Mouse (Mus musculus): Measurements from ENCODE around the gene Fosb. TPM values are rescaled to one million over a fixed set of nuclear protein-coding genes. Genes with fewer than 3 reads are reported as not detected.

The Fosb gene
- polyA plus RNA-seq, 1 experiment = 1.9 TPM

DNA sequence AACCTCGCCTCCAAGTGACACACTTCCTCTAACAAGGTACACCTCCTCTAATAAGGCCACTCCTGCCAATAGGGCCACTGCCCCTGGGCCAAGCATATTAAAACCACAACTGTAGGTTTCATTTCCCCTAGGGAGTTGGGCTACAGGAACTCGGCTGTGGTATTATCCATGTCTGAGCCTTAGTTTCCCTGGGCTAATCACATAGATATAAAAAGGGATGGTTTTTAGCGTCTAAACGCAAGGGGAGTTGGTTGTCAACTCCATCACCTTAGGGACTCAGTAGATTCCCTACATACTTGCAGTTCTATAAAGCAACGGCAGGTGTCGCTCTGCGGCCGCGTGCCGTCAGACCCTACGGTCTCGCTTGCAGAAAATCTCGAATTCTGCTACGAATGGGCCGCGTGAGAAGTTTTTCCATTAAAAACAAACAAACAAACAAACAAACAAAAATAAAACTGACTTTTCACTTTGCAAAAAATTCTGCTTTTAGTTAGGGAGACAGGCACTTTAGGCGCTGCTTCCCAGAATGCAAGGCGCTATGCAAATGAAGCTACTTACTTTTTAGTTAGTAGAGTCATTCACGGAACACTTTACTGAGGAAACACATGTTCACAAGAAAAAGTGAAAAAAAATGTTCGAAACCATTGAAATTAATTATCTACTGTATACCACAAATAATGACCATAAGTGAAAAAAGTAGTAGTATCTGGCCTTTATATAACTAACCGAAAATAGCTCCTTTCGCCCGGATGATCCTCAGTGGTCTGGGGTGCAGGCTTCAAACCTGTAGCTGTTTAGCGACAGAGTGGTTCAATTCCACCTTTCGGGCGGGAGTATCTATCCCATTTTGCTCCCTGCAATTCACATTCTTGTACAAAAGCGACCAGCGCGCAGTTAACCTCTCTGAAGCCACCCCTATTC is 9.1 kb downstream of the Fosb start:
- WGBS = under 1% methylated on average over 29 of the region's 29 CpGs

DNA sequence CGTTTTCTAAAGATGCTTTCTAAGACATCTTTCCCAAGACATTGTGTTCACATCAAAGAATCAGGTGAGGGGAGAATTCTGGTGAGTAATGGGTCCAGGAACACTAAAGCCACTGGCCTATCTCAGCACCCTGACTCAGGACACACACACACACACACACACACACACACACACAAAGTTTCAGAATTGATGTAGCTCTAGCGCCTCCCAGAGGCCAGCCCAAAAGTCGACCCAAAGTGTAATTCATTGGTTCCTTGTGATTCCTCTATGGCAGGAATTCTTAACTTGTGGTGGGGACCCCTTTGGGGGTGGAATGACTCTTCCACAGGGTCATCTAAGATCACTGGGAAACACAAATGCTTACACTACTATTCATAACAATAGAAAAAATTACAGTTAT is 10.7 kb downstream of the Fosb start:
- Histone ChIP-seq H3K27ac (ENCODE audit: control insufficient read depth, insufficient read depth, low read length) (no peak overlapping the region), H3K4me3 (ENCODE audit: control insufficient read depth, insufficient read depth, low read length) (no peak overlapping the region), H3K27me3 (ENCODE audit: control insufficient read depth, insufficient read depth, low read length) (peaks cover 11% of the 10 kb centered on the region), H3K36me3 (ENCODE audit: control insufficient read depth, insufficient read depth, low read length) (no peaks in the 10 kb centered on the region), H3K4me1 (replicated peaks; ENCODE audit: control insufficient read depth, insufficient read depth, low read length) (peaks cover 9% of the 10 kb centered on the region)
- 22% methylated on average over 3 of the region's 3 CpGs for WGBS
- no peak for DNase-seq
- TF ChIP-seq CTCF (IDR thresholded peaks at IDR 0.05; ENCODE audit: borderline replicate concordance, control insufficient read depth, extremely low read depth, insufficient read depth, low read length, poor library complexity) (no peak), POLR2A (IDR thresholded peaks at IDR 0.05; ENCODE audit: control insufficient read depth, extremely low read depth, insufficient read depth, low read length, poor library complexity) (no peak)

More for the DNA sequence above, 9.1 kb downstream of the Fosb start:
- Histone ChIP-seq H3K36me3 (ENCODE audit: control insufficient read depth, insufficient read depth, low read length) (no peaks in the 10 kb centered on the region), H3K4me1 (replicated peaks; ENCODE audit: control insufficient read depth, insufficient read depth, low read length) (peaks cover 12% of the 10 kb centered on the region), H3K27me3 (ENCODE audit: control insufficient read depth, insufficient read depth, low read length) (peaks cover 21% of the 10 kb centered on the region), H3K4me3 (ENCODE audit: control insufficient read depth, insufficient read depth, low read length) (peak overlapping the region; percentile 36), H3K27ac (ENCODE audit: control insufficient read depth, insufficient read depth, low read length) (no peak overlapping the region)
- TF ChIP-seq CTCF (IDR thresholded peaks at IDR 0.05; ENCODE audit: borderline replicate concordance, control insufficient read depth, extremely low read depth, insufficient read depth, low read length, poor library complexity) = peak; percentile 91; the same call in 1 of the 2 replicates
- TF ChIP-seq POLR2A (IDR thresholded peaks at IDR 0.05; ENCODE audit: control insufficient read depth, extremely low read depth, insufficient read depth, low read length, poor library complexity) = no peak
- DNase-seq = peak; percentile 80

DNA sequence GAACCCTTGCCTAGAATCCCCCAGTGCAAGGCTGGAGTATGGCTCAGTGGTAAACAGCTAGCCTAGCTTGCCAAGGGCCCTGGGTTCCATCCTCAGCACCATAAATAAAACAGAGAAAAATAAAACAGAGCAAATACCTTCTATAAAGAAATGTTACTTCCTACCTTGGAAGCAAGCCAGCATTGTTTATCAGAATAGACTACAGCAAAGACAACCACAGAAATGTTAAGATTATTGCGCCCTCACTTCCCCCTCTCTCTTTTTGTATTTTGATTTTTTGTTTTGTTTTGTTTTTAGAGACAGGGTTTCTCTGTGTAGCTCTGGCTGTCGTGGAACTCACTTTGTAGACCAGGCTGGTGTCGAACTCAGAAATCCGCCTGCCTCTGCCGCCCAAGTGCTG is 12.1 kb downstream of the Fosb start:
- no peak overlapping the region for H3K27ac ChIP-seq (ENCODE audit: control insufficient read depth, insufficient read depth, low read length)
- no peaks in the 10 kb centered on the region for H3K36me3 ChIP-seq (ENCODE audit: control insufficient read depth, insufficient read depth, low read length)
- 93% methylated on average over 5 of the region's 5 CpGs for WGBS
- no peak for TF ChIP-seq POLR2A (IDR thresholded peaks at IDR 0.05; ENCODE audit: control insufficient read depth, extremely low read depth, insufficient read depth, low read length, poor library complexity)
- no peak for TF ChIP-seq CTCF (IDR thresholded peaks at IDR 0.05; ENCODE audit: borderline replicate concordance, control insufficient read depth, extremely low read depth, insufficient read depth, low read length, poor library complexity)
- H3K27me3 ChIP-seq (ENCODE audit: control insufficient read depth, insufficient read depth, low read length) = peaks cover 7% of the 10 kb centered on the region; the same call in 1 of the 2 replicates
- no peak for DNase-seq
- H3K4me1 ChIP-seq (replicated peaks; ENCODE audit: control insufficient read depth, insufficient read depth, low read length) = peaks cover 3% of the 10 kb centered on the region
- H3K4me3 ChIP-seq (ENCODE audit: control insufficient read depth, insufficient read depth, low read length) = no peak overlapping the region

DNA sequence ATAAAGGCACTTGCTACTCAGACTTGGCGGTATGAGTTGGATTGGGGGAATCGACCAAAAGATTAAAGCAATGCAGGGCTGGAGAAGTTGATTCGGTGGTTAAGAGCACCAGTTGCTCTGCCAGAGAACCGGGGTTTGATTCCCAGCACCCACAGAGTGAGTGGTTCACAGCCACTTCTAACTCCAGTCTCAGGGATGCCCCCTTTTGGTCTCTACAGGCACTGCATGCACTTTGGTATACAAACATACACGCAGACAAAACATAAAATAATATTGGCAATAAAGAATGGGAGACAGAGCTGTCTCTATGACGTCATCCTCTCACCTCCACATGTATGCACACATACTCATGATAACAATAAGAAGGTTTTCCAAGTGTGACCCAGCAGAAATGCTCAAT is 12.8 kb downstream of the Fosb start:
- no peak for TF ChIP-seq CTCF (IDR thresholded peaks at IDR 0.05; ENCODE audit: borderline replicate concordance, control insufficient read depth, extremely low read depth, insufficient read depth, low read length, poor library complexity)
- TF ChIP-seq POLR2A (IDR thresholded peaks at IDR 0.05; ENCODE audit: control insufficient read depth, extremely low read depth, insufficient read depth, low read length, poor library complexity) = no peak
- no peak for DNase-seq
- 95% methylated on average over 6 of the region's 6 CpGs for WGBS
- Histone ChIP-seq H3K36me3 (ENCODE audit: control insufficient read depth, insufficient read depth, low read length) (no peaks in the 10 kb centered on the region), H3K4me1 (replicated peaks; ENCODE audit: control insufficient read depth, insufficient read depth, low read length) (peaks cover 3% of the 10 kb centered on the region), H3K27ac (ENCODE audit: control insufficient read depth, insufficient read depth, low read length) (no peak overlapping the region), H3K27me3 (ENCODE audit: control insufficient read depth, insufficient read depth, low read length) (peaks cover 5% of the 10 kb centered on the region; the same call in 1 of the 2 replicates), H3K4me3 (ENCODE audit: control insufficient read depth, insufficient read depth, low read length) (no peak overlapping the region)

DNA sequence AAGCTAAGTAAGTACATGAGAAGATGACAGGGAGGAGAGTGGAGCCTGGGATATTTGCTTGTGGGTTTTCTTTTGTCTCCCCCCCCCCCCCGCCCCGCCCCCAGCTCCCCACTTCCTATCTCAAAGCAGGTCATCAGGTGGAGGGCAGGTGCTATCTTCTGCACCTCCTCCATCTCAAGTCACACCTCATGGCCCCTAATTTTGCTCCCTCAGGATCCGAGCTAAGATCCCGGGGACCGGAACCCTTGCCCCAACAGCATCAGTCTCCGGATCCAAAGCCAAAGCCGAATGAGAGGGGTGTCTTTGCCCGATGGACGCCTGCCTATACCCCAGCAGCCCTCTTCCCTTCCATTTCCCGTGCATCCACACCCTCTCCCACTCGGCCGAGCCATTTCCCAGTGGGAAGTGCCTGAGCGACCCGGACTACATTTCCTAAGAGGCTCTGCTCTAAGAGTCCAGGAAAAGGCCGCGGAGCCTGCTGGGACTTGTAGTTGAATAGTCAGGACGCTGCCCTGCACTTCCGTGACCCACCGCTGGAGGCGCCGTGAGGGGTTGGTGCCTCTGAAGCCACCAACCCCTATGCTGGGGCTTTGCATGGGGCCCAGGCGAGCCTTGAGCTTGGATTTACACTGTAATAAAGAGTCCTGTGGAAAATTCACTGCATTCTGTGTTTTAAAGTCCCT is 14.2 kb downstream of the Fosb start:
- no peak overlapping the region for H3K27ac ChIP-seq (ENCODE audit: control insufficient read depth, insufficient read depth, low read length)

DNA sequence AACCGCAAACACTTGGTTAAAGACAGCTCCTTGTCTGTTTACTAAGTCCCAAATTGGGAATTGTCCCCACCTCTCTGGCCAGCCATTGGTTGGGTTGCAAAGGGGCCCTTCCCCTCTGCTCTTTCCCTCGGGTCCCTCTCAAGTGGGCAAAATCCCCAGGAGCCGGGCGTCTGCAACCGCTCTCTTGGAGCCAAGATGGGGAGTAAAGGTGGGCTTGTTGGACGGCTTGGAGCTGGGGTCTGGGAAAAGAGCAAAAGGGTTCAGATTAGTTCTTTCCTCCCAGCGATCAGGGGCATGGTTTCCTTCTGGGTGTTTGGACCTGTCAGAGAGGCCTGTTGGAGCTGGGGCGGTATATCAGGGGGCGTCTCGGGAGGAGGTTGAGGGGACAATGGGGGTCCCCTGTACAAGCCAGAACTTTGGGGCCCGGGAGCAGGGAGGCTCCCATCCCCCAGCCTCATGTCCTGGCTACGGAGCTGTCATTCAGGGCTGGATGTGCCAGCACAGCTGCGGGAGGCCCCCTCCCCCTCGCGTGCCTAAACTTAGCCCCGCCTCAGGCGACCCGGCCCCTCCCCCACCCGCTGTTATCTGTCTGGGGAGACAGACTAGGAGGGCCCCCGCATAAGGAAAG is 18.8 kb downstream of the Fosb start:
- TF ChIP-seq POLR2A (IDR thresholded peaks at IDR 0.05; ENCODE audit: control insufficient read depth, extremely low read depth, insufficient read depth, low read length, poor library complexity) (no peak), CTCF (IDR thresholded peaks at IDR 0.05; ENCODE audit: borderline replicate concordance, control insufficient read depth, extremely low read depth, insufficient read depth, low read length, poor library complexity) (no peak)
- DNase-seq = no peak
- H3K4me1 ChIP-seq (replicated peaks; ENCODE audit: control insufficient read depth, insufficient read depth, low read length) = peaks cover 12% of the 10 kb centered on the region
- no peak overlapping the region for H3K27ac ChIP-seq (ENCODE audit: control insufficient read depth, insufficient read depth, low read length)
- H3K27me3 ChIP-seq (ENCODE audit: control insufficient read depth, insufficient read depth, low read length) = no peaks in the 10 kb centered on the region; the same call in 1 of the 2 replicates
- no peak overlapping the region for H3K4me3 ChIP-seq (ENCODE audit: control insufficient read depth, insufficient read depth, low read length)
- no peaks in the 10 kb centered on the region for H3K36me3 ChIP-seq (ENCODE audit: control insufficient read depth, insufficient read depth, low read length)
- WGBS = 24% methylated on average over 20 of the region's 20 CpGs

More for the DNA sequence above, 14.2 kb downstream of the Fosb start:
- Histone ChIP-seq H3K4me3 (ENCODE audit: control insufficient read depth, insufficient read depth, low read length) (peak overlapping the region; percentile 97), H3K27me3 (ENCODE audit: control insufficient read depth, insufficient read depth, low read length) (no peaks in the 10 kb centered on the region), H3K4me1 (replicated peaks; ENCODE audit: control insufficient read depth, insufficient read depth, low read length) (peaks cover 12% of the 10 kb centered on the region), H3K36me3 (ENCODE audit: control insufficient read depth, insufficient read depth, low read length) (no peaks in the 10 kb centered on the region)
- peak; percentile 97 for DNase-seq
- TF ChIP-seq CTCF (IDR thresholded peaks at IDR 0.05; ENCODE audit: borderline replicate concordance, control insufficient read depth, extremely low read depth, insufficient read depth, low read length, poor library complexity) = peak; percentile 95
- 0 out of 2 replicates have a peak, but pooled peaks have one; percentile 26 for TF ChIP-seq POLR2A (IDR thresholded peaks at IDR 0.05; ENCODE audit: control insufficient read depth, extremely low read depth, insufficient read depth, low read length, poor library complexity)
- WGBS = 7% methylated on average over 21 of the region's 22 CpGs
